Mouse (Mus musculus) embryonic stem cell, embryonic (primary cell): Measurements from ENCODE around the gene Hint1.

ENCODE experiments used
- CTCF ChIA-PET, 4 experiments: fragments of 300-600 bp in 2 of 4; fragments of 350-600 bp in 2 of 4; sonication (Branson Sonifier 250); formaldehyde crosslinking; loops; one replicate each; lab custom pipeline; 2022; ENCODE audit warnings: inconsistent platforms in 2 of 4; lab: Charles Lee
- POLR2A ChIA-PET, 4 experiments: fragments of 300-600 bp in 2 of 4; fragments of 350-600 bp in 2 of 4; sonication (Branson Sonifier 250); formaldehyde crosslinking; loops; one replicate each; lab custom pipeline; 2022; ENCODE audit warnings: antibody characterized with exemption in 4 of 4, inconsistent platforms in 1 of 4; lab: Charles Lee

The Hint1 gene

DNA sequence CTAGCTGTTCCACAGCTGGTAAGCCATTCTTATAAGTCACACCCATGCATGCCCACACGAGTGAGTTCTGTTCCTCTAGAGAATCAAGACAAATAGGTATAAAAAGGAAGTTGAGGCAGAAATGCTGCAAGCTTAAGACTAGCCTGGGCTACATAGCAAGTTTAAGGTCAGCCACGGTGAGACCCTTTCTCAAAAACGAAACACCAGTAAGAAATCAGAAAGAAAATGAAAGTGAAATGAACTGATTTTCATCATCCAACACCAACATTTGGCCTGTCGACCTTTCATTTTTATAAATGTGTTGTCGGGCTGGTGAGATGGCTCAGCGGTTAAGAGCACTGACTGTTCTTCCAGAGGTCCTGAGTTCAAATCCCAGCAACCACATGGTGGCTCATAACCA is 12.7 kb downstream of the Hint1 start:
- CTCF ChIA-PET, result interaction anchor here (0.6 to 3.0 kb wide), 10 partner anchors 39 to 161 kb away, joined by 3 to 28 read pairs (median 6); no protein-coding TSS in a partner anchor
- POLR2A ChIA-PET, result interaction anchor here in 1 of 4 experiments (1.5 to 1.8 kb wide), 2 partner anchors 18 to 26 kb away, joined by 4 to 5 read pairs; partner anchors contain the start of gene Lyrm7

DNA sequence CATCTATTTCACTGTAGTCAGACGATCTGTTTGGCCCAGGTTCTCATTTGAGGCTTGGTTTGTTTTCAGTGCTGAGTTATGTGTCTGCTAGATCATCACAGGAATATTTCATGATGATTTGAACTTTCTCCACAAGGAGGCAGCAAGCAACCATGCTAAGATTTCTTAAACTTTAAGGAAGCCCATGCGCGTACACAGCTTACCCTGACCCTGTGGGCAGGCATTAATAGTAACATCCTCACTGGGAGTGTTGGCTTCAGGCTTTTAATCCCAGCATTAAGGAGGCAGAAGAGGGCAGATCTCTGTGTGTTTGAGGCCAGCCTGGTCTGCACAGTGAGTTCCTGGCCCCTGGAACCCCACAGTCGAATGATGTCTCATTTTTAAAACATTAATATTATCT is 13.3 kb downstream of the Hint1 start:
- CTCF ChIA-PET, result interaction anchor here (0.6 to 3.0 kb wide), 16 partner anchors 26 to 161 kb away, joined by 3 to 28 read pairs (median 5); no protein-coding TSS in a partner anchor
- POLR2A ChIA-PET, result interaction anchor here in 2 of 4 experiments (0.8 to 1.5 kb wide), 2 partner anchors 26 to 39 kb away, joined by 3 to 5 read pairs; no protein-coding TSS in a partner anchor

DNA sequence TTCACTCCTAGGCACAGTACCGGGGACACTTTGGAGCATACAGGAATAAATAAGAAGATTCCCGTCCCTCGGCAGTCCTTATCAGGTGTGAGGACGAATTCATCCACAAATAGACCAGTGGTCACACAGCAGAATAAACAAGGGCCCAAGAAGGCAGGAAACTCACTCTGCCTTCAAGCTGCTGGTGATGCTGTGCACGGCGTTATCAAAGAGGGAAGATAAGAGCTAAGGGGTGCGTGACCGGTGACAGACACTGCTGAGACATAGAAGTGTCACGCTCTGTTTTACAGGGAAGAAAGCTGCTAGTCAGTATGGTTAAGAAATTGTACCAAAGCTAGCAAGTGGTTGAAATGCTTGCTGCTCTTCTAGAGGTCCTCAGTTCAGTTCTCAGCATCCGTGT is 13.7 kb downstream of the Hint1 start:
- CTCF ChIA-PET, result interaction anchor here in 3 of 4 experiments (0.6 to 3.0 kb wide), 19 partner anchors 26 to 1892 kb away, joined by 3 to 28 read pairs (median 5); no protein-coding TSS in a partner anchor
- POLR2A ChIA-PET, result interaction anchor here in 2 of 4 experiments (0.7 to 1.5 kb wide), 3 partner anchors 25 to 199 kb away, joined by 3 to 5 read pairs (median 3); no protein-coding TSS in a partner anchor

DNA sequence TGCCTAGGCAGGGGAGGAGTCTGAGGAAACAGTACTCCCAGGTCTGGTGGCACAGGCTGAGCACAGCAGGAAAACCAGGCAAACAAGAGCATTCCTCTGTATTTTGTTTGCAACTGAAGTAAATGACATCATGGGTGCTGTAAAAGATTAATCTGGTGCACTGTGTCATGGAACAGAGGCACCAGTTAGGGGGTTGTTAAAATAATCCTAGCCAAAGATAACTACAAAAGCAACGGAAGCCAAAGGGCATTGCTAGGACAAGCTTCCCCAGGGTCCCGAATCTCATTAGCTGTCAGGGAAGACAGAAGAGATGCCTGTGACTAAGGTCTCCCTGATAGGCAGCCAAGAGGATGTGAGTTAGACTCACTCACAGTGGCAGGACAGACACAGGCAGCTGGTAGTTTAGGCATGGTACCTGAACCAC is 14.9 kb downstream of the Hint1 start:
- POLR2A ChIA-PET, result interaction anchor here (0.6 to 2.0 kb wide), 12 partner anchors 8 to 468 kb away, joined by 3 to 8 read pairs (median 4); partner anchors contain the start of gene Lyrm7 (in 1 of the 4)

DNA sequence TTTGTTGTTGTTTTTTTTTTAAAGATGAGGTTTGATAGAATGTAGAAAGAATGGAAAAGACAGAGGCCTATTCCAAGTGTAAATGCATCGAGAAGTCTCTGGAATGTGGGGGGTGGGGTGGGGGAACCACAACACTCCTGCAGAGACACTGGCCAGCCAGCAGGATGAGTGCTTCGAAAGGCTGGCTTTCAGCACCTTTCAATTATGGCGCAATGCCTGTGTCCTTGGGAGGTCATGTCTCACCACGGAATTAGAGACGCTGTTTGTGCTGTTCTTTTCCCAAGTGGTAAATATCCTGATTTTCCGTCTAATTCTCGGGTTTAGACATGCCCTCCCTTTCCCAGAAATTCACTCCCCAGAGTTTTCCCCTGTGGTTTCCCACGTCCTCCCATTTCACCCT is 16.5 kb downstream of the Hint1 start:
- CTCF ChIA-PET, result no interaction called here

More for the DNA sequence above, 14.9 kb downstream of the Hint1 start:
- CTCF ChIA-PET, result interaction anchor here in 3 of 4 experiments (0.6 to 3.0 kb wide), 11 partner anchors 21 to 376 kb away, joined by 3 to 28 read pairs (median 5); partner anchors contain the start of gene Gpx3 (in 1 of the 3)

DNA sequence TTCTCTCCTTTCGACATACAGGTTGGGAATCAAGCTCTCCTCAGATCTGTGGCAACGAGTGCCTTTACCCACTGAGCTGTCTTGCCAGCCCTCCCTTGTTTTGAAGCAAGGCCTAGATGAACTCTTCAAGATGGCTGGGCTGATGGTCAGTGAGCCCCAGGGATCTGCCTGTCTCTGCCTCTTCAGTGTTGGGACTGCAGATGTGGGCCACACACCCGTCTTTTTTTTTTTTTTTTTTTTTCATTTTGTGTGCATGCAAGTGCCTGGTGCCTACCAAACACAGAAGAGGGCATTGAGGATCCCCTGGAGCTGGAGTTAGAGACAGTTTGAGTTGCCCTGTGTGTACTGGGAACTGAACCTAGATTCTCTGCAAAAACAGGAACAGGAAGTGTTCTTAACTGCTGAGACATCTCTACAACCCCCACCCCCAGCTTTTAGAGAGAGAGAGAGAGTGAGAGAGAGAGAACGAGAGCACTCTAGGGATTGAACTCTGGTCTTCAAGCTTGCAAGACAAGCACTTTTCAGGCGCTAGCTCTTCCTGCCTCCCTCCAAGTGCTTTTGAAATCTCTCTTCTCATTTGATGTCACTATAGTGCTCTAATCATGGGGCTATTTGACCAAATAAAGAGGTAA is 18.1 kb downstream of the Hint1 start:
- POLR2A ChIA-PET, result interaction anchor here (0.6 to 2.7 kb wide), 10 partner anchors 11 to 451 kb away, joined by 3 to 12 read pairs (median 5); partner anchors contain the start of genes Lyrm7 (in 3 of the 4) and Gpx3 (in 1 of the 4)
- CTCF ChIA-PET, result interaction anchor here in 2 of 4 experiments (0.6 to 1.4 kb wide), 8 partner anchors 10 to 250 kb away, joined by 3 to 13 read pairs (median 4); no protein-coding TSS in a partner anchor

More for the DNA sequence above, 16.5 kb downstream of the Hint1 start:
- POLR2A ChIA-PET, result interaction anchor here in 2 of 4 experiments (0.5 to 2.0 kb wide), 6 partner anchors 10 to 90 kb away, joined by 3 to 8 read pairs (median 4); partner anchors contain the start of gene Lyrm7 (in 1 of the 2)

DNA sequence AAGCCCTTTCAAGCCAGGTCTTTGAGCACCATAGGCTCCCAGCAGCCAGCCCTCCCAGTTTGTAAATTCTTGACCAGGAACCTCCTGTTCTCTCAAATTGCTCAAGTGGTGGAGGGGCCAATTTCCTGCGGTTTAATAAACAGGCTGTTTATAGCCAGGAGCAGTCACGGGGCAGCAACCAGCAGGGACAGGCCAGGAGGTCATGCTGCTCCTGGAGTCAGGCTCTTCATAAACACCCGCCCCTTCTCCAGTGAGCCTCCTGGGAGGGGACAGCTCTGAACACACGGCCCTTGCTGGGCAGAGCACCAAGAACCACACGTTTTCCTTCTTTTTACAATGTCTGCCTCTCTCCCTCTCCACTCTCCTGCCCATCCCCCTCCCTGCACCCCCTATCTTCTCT is 18.8 kb downstream of the Hint1 start:
- ChIA-PET CTCF (interaction anchor here in 3 of 4 experiments (0.5 to 1.4 kb wide), 7 partner anchors 9 to 200 kb away, joined by 3 to 4 read pairs (median 3); no protein-coding TSS in a partner anchor), POLR2A (interaction anchor here (0.6 to 2.7 kb wide), 12 partner anchors 11 to 451 kb away, joined by 3 to 12 read pairs (median 4); partner anchors contain the start of genes Lyrm7 (in 2 of the 4), Cdc42se2 (in 1 of the 4) and Gpx3 (in 1 of the 4))

DNA sequence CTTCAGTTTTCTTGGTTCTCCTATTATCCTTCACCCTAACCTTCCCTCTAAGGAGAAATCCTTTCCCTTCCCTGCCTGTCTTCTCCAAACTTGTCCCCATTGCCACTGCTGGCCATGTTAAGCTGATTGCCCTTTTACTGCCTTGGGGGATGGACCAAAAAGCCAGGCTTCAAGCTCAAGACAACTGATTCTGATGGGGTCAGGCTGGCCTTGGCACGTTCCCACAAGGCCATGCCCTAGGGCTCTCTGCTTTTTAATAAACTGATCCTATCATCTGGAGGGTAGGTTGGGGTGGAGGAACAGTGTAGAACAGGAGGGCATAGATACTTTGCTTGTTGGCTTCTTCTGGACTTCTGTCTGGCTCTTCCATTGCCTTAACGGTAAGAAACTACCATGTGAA is 19.2 kb downstream of the Hint1 start:
- ChIA-PET POLR2A (interaction anchor here in 2 of 4 experiments (0.6 to 2.7 kb wide), 10 partner anchors 12 to 586 kb away, joined by 3 to 12 read pairs (median 4); partner anchors contain the start of genes Cdc42se2 (in 1 of the 2), Gpx3 (in 1 of the 2) and Lyrm7 (in 1 of the 2)), CTCF (interaction anchor here in 3 of 4 experiments (0.5 to 1.4 kb wide), 5 partner anchors 43 to 200 kb away, joined by 3 to 4 read pairs (median 3); no protein-coding TSS in a partner anchor)

DNA sequence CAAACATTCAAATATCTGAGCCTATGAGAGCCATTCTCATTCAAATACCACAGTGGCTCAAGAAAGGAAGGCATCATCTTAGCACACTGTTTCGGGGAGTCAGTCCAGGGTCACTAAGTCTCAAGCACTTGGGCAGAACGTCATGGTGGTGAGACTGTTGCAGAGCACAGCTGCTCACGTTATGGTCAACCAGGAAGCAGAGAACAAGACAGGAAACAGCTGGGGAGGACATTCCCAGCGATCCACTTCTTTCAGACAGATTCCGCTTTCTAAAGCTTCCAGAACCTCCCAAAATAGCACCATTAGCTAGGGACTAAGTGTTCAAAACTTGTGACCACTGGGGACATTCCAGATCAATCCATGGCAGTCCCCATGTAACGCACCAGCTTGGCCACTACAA is 21.7 kb downstream of the Hint1 start:
- ChIA-PET CTCF (interaction anchor here in 1 of 4 experiments (0.7 kb wide), 1 partner anchor 1129 kb away, joined by 3 read pairs; no protein-coding TSS in a partner anchor), POLR2A (interaction anchor here in 3 of 4 experiments (0.6 to 1.3 kb wide), 4 partner anchors 27 to 1212 kb away, joined by 3 to 4 read pairs (median 4); partner anchors contain the start of gene Lyrm7 (in 1 of the 3))

DNA sequence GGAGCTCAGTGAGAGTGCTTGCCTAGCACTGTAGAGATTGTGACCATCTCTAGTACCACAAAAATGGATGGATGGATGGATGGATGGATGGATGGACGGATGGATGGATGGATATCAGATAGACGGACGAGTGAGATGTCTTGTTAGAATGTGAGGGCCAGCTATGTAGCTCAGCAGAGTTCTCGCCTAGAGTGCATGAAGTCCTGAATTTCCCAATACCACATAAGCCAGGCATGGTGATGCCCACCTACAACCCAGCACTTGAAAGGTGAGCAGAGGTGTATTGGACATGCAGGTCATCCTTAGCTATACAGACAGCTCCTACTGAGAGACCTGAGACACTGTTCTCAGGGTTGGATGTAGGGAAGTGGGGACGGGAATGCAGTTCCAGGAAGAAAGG is 25.2 kb downstream of the Hint1 start:
- ChIA-PET POLR2A (interaction anchor here in 3 of 4 experiments (0.6 to 2.2 kb wide), 7 partner anchors 8 to 293 kb away, joined by 3 to 7 read pairs (median 4); partner anchors contain the start of genes Cdc42se2 (in 1 of the 3) and Tnip1 (in 1 of the 3)), CTCF (interaction anchor here in 1 of 4 experiments (1.0 kb wide), 1 partner anchor 21 kb away, joined by 3 read pairs; no protein-coding TSS in a partner anchor)

DNA sequence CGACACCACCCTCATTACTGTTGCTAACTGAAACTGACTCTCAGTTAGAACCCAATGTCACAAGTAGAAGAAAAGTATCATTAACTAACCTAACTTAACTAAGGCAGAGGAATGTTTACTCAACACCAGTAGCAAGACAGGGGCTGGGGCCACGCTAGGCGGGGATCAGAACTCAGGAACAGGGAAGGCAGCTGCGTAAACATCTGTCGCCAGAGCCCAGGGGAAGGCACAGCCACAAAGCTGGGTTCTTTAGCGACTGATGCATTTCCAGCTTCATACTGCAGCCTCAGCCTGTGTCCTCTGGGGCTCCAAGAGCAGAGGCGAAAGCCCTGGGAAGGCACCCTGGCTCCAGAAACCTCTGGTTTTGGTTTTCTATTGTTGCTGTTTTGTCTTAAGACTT is 25.9 kb downstream of the Hint1 start:
- ChIA-PET POLR2A (interaction anchor here in 1 of 4 experiments (0.6 to 2.2 kb wide), 6 partner anchors 12 to 105 kb away, joined by 3 to 7 read pairs (median 4); partner anchors contain the start of gene Cdc42se2), CTCF (no interaction called here)

DNA sequence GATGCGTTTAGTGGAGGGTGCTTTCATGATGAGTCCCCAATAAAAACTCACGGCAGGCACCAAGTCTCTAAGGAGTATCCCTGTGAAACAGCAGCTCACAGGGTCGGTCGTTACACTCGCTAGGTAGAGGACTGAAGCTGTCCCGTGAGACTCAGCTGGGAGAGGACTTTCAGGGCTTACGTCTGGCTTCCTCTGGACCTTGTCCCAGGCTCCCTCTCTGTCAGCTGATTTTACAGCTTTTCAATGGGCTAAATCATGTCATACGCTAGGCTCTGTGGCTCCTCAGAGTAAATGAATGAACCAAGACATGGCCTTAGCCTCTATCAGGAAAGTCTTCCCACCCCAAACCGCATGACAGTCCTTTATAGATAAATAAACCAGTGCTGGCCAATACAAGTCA is 28.4 kb downstream of the Hint1 start:
- POLR2A ChIA-PET, result interaction anchor here in 2 of 4 experiments (0.6 to 1.4 kb wide), 4 partner anchors 9 to 458 kb away, joined by 4 to 5 read pairs (median 4); no protein-coding TSS in a partner anchor

DNA sequence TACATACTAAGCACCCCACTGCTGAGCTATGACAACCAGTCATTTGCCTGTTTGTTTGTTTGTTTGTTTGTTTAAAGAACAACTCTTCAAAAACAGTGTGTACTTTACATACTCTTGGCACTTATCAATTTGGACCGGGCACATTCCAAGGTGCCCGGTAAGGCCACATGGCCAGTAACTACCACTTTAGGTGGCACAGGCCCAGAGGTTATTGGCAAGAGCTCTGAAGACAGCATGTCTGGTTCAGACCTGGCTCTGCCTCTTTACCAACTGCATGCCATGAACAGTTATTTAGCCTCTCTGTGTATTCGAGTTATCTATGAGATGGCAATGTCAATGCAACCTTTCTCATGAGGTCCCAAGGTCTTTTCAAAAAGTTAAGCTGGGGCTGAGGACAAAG is 30.5 kb downstream of the Hint1 start:
- ChIA-PET CTCF (interaction anchor here in 2 of 4 experiments (0.8 to 1.0 kb wide), 3 partner anchors 22 to 88 kb away, joined by 3 to 4 read pairs (median 3); no protein-coding TSS in a partner anchor), POLR2A (interaction anchor here in 1 of 4 experiments (0.6 to 3.2 kb wide), 3 partner anchors 10 to 194 kb away, joined by 3 to 14 read pairs (median 3); no protein-coding TSS in a partner anchor)

More for the DNA sequence above, 28.4 kb downstream of the Hint1 start:
- CTCF ChIA-PET, result interaction anchor here in 3 of 4 experiments (0.5 to 1.0 kb wide), 4 partner anchors 10 to 258 kb away, joined by 3 read pairs; no protein-coding TSS in a partner anchor

DNA sequence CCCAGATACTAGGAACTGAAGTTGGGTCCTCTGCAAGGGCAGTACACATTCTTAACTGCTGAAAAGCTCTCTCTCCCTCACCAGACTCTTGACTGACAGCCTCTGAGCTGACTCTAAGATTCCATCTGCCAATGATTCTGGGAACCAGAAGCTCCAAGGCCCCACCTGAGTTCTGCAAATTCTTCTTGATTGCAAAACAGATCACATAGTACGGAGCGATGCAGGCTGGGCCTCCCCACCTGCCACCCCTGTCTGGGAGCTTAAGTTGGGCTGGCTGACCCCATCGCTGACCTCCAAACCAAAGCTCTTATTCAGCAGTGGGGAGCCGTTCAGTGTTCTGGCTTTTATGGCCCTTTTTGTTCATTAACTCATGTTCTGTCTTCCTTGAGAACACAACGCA is 31.3 kb downstream of the Hint1 start:
- ChIA-PET CTCF (interaction anchor here (0.6 to 1.4 kb wide), 7 partner anchors 21 to 547 kb away, joined by 3 to 4 read pairs (median 3); no protein-coding TSS in a partner anchor), POLR2A (interaction anchor here in 1 of 4 experiments (0.9 to 3.2 kb wide), 4 partner anchors 9 to 37 kb away, joined by 3 to 14 read pairs (median 4); partner anchors contain the start of gene Lyrm7)

DNA sequence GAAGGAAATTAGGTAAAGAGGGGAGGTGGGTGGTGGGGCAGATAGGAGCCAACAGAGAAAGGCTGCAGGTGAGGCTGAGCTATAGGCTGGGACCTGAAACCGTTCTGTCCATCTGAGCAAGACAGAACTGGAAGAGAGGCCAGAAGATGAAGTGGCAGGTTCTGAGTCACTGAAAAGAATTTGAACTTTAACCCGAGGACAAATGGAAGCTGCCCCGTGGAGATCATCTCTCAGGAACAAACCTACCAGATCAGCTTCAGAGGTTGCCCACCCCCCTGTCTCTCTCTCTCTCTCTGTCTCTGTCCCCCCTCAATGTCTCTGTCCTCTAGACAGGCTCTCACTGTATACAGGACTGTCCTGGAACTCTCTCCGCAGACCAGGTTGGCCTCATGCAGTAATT is 33.5 kb downstream of the Hint1 start:
- CTCF ChIA-PET, result interaction anchor here in 1 of 4 experiments (1.2 kb wide), 1 partner anchor 18 kb away, joined by 4 read pairs; no protein-coding TSS in a partner anchor
- POLR2A ChIA-PET, result interaction anchor here in 3 of 4 experiments (0.6 to 1.7 kb wide), 4 partner anchors 8 to 1254 kb away, joined by 3 to 6 read pairs (median 4); no protein-coding TSS in a partner anchor

DNA sequence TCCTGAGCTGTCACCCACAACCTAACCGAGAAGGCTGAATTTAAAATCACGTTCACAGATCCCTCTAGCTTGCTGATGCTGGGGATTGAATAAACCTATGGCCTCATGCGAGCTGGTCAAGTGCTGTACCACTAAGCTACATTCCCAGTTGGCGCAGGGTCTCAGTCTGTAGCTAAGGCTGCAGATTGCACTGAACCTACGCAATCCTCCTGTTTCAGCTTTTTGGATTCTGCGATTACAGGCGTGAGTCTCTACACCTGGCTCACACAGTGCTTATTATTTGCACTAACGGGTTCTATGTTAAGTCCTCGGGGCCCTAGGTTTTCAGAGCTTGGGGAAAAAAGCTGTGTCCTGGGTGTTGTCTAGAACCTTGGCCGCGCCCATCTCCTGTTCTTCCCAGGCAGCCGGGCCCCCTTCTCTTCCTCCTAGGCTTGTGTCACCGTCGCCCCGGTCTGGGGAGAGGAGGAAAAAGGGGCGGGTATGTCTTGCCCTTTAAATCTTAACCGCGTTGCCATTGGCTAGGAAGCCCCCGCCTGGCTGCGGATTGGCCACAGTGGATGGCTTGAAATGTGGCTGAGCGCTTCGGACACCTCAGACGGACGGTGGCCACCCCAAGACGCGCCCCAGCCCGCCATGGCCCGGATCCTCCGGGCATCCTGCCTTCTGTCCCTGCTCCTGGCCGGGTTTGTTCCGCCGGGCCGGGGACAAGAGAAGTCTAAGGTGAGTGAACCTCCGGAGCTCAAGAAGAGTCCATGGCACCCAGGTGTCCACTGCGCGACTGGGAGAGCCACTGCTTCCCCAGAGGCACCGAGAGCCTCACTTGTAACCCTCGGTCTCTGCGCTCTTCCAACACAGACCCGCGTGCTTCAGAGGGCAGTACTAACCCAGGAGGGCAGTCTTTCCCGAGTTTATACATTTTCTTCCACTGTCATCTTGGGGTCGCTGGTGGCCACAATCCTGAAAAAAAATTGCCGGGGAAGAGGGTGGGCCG is 36.4 kb downstream of the Hint1 start, which contains the start of gene Gpx3:
Gene Gpx3, plus strand, starts transcription at position 121 of the 991 bp plus-strand sequence.
- POLR2A ChIA-PET, result interaction anchor here in 3 of 4 experiments (0.5 to 3.3 kb wide), 21 partner anchors 8 to 195 kb away, joined by 3 to 10 read pairs (median 4); partner anchors contain the start of genes Ccdc69 (in 1 of the 3), Cdc42se2 (in 1 of the 3), Gm2a (in 1 of the 3) and Lyrm7 (in 1 of the 3)

More for the DNA sequence above, 36.4 kb downstream of the Hint1 start, which contains the start of gene Gpx3:
- CTCF ChIA-PET, result interaction anchor here in 2 of 4 experiments (0.6 to 1.7 kb wide), 6 partner anchors 21 to 156 kb away, joined by 3 to 6 read pairs (median 4); no protein-coding TSS in a partner anchor
